Mouse (Mus musculus): ENCODE data around the gene Neto2. TPM values are rescaled to one million over a fixed set of nuclear protein-coding genes. Genes with fewer than 3 reads are reported as not detected.
A peak's percentile ranks its signal among the peaks of the same experiment; 100 is the strongest.

Gene Neto2
- 43.0 and 47.6 TPM in 2 replicates for polyA plus RNA-seq (2016; fragmentation: Nextera tagmentation; extraction: Ambion mirVana)

DNA sequence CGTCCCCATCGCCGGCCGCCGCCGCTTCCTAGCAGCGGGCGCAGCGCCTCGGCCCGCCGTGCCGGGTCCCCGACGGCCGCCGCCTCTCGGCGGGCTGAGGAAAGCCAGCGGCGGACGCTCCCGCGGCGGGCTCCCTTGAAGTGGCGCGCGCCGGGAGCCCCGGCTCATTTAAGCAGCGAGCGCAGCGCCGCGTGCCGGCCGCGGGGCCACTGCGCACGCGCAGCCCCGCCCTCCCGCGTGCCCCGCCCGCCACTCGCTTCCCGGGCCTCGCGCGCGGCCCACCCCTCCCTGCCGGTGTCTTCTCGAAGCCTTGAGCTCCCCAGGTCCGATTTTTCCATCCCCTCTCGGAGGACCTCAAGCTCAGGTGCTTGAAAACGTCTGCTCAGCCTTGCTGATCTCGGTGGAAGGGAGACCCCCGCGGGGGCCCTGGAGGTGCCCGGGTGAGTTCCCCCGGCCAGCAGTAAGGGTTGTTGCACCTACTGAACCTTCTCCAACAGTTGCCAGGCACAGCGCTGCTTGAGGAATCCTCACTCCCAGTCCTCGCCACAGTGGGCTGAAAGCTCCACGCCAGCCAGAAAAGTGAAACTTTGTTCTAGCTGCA, at the start of gene Neto2:
Gene Neto2 (minus strand): TSS at position 174 of the 601 bp plus-strand sequence.
- Histone ChIP-seq H3K9me3 (replicated peaks) (no peaks in the 10 kb centered on the region), H3K27ac (peak within 1 kb of the TSS; percentile 96), H3K27me3 (peaks cover 3% of the 10 kb centered on the region; the same call in 1 of the 2 replicates), H3K4me1 (peaks cover 7% of the 10 kb centered on the region; the same call in 1 of the 2 replicates), H3K4me3 (peak within 1 kb of the TSS; percentile 75), H3K9ac (peak within 1 kb of the TSS; percentile 89), H3K36me3 (no peaks in the 10 kb centered on the region), H3K4me2 (replicated peaks) (peak within 1 kb of the TSS; percentile 61)
- 7% methylated on average over 34 of the region's 65 CpGs for WGBS
- ATAC-seq (ENCODE audit: low FRiP score), result peak; percentile 93

DNA sequence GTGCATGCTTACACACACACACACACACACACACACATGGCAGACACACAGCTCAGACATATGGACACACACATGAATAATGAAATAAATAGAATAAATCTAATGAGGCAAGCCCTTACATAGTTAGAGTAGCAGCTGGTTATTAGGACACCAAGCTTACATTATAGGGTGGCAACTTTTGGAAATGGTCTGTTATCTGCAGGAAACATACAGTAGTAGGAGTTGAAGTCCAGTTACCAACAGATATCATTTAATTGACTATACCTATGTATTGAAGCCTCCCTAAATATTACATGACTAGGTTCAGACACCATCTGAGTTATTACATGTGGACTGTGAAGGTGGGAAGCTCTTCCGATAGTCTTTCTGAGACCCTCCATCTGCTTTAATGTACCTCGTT, 44.3 kb upstream of the Neto2 start:
- ATAC-seq (ENCODE audit: low FRiP score), result no peak
- Histone ChIP-seq H3K27me3 (no peaks in the 10 kb centered on the region), H3K9ac (no peak overlapping the region), H3K9me3 (replicated peaks) (no peaks in the 10 kb centered on the region), H3K27ac (no peak overlapping the region), H3K4me3 (no peak overlapping the region), H3K36me3 (no peaks in the 10 kb centered on the region), H3K4me2 (replicated peaks) (no peak overlapping the region), H3K4me1 (no peaks in the 10 kb centered on the region)
- 96% methylated on average over 2 of the region's 2 CpGs for WGBS

DNA sequence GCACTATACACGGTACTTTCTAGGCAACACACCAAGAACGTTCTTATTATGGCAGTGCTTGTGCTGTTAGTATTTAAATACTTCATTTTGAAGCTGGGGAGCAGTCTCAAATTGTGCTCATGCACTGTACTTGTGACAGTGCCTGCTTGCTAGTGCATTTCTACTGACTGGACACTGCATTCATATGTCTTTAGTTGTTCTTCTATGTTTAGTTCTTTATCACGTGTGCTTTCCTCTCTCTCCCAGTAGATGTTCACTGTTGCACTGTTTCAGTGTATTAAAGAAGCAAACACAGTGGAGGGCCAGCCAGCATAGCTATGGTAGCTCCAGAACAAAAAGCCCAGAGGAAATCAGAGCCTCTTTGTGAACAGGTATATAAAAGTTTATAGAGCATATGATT, 29.8 kb upstream of the Neto2 start:
- no peak overlapping the region for H3K9ac ChIP-seq
- no peaks in the 10 kb centered on the region for H3K4me1 ChIP-seq
- no peaks in the 10 kb centered on the region for H3K27me3 ChIP-seq
- no peak overlapping the region for H3K4me3 ChIP-seq
- H3K4me2 ChIP-seq (replicated peaks), result no peak overlapping the region
- H3K36me3 ChIP-seq, result peaks cover 13% of the 10 kb centered on the region
- no peak for ATAC-seq (ENCODE audit: low FRiP score)
- WGBS, result 95% methylated on average over 3 of the region's 3 CpGs
- no peaks in the 10 kb centered on the region for H3K9me3 ChIP-seq (replicated peaks)
- no peak overlapping the region for H3K27ac ChIP-seq

DNA sequence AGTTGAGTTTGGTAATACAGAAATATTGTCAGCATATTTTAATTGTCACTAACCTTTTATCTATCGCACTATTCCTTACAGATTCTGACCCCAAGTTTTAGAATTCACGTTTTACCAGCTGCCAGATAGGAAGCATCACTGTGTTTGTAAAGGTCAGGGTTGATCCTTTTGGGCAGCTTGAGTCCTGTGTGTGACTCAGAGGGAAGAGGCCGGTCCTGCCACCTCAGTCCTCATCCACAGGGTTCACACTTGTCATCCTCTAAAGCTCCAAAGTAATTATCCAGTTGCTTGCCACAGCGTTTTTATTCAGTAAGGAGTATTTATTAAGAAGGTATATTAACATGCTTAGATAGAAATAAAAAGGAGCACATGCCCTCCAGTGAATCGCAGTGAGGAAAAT, 16.5 kb upstream of the Neto2 start:
- Histone ChIP-seq H3K27ac (no peak overlapping the region), H3K4me3 (no peak overlapping the region), H3K9me3 (replicated peaks) (no peaks in the 10 kb centered on the region), H3K27me3 (no peaks in the 10 kb centered on the region), H3K4me2 (replicated peaks) (no peak overlapping the region), H3K36me3 (peaks cover 20% of the 10 kb centered on the region), H3K4me1 (no peaks in the 10 kb centered on the region), H3K9ac (no peak overlapping the region)
- ATAC-seq (ENCODE audit: low FRiP score), result no peak
- 84% methylated on average over 5 of the region's 5 CpGs for WGBS

DNA sequence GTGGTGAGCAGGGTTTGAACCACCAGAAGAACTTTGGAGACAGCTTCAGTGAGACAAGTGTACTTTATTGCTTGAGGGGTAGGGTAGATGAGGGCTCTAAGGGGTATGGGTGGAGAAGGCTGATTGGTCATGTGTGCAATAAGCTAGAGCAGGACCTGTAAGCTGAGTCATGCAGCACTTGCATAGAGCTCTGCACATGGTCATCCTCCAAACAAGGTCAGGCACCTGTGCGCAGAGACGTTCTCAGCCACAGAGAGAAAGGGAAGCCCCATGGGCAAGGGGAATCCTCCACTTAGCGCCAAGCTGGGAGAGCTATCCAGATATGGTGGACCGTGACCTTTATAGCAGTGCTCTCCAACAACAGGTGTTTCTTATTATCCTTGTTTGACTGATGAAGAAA, 16.0 kb upstream of the Neto2 start:
- Histone ChIP-seq H3K4me2 (replicated peaks) (no peak overlapping the region), H3K4me3 (no peak overlapping the region), H3K4me1 (no peaks in the 10 kb centered on the region), H3K27ac (no peak overlapping the region), H3K9ac (no peak overlapping the region), H3K36me3 (peaks cover 16% of the 10 kb centered on the region), H3K27me3 (no peaks in the 10 kb centered on the region), H3K9me3 (replicated peaks) (no peaks in the 10 kb centered on the region)
- WGBS, result 95% methylated on average over 4 of the region's 4 CpGs
- ATAC-seq (ENCODE audit: low FRiP score), result no peak

DNA sequence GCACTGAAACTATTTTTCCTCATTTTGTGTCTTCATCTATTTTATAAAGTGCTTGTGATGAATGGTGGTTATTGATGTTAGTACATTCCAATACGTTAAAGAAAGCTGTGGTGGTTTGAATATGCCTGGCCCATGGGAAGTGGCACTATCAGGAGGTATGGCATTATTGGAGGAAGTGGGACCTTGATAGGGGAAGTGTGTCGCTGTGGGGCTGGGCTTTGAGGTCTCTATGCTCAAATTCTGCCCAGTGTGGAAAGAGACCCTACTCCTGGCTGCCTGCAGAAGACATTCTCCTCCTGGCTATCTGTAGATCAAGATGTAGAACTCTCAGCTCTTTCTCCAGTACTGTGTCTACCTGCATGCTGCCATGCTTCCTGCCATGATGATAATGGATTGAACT, 6.3 kb upstream of the Neto2 start:
- no peak overlapping the region for H3K4me2 ChIP-seq (replicated peaks)
- ATAC-seq (ENCODE audit: low FRiP score), result no peak
- 71% methylated on average over 2 of the region's 2 CpGs for WGBS
- H3K4me3 ChIP-seq, result no peak overlapping the region
- H3K27me3 ChIP-seq, result no peaks in the 10 kb centered on the region
- no peaks in the 10 kb centered on the region for H3K9me3 ChIP-seq (replicated peaks)
- no peaks in the 10 kb centered on the region for H3K36me3 ChIP-seq
- H3K4me1 ChIP-seq, result no peaks in the 10 kb centered on the region
- H3K9ac ChIP-seq, result no peak overlapping the region
- no peak overlapping the region for H3K27ac ChIP-seq

DNA sequence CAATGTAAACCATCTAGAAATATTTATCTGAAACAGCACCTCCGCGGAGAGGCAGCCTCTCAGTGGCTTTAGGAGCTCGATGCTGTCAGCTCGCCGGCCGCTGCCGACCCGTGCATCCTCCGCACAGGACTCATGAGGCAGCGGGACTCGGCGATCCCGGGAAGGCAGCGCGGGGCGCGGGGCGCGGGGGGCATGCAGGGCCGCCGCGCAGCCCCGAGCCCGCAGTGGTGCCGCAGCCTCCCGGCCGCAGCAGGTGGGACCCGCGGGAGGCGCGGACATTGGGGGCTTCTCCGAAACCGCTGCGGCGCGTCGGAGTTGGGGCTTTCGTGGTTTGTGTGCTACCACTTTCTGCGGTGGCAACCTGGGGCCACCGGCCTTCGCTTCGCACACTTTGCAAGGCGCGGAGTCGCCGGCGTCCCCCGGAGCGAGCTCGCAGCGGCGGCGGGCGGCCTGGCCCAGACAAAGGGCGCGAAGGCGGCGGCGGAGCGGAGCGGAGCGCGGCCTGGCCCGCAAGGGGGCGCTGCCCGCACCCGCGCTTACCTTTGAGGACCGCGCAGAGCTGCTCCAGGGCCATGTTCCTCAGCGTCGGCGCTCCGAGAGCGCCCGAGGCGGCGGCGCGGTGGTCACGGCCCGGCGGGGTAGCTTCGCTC, 498 bp downstream of the Neto2 start:
- Histone ChIP-seq H3K36me3 (no peaks in the 10 kb centered on the region), H3K27ac (peak overlapping the region; percentile 96), H3K9ac (peak overlapping the region; percentile 89), H3K27me3 (peaks cover 3% of the 10 kb centered on the region; the same call in 1 of the 2 replicates), H3K4me1 (peaks cover 7% of the 10 kb centered on the region; the same call in 1 of the 2 replicates), H3K4me3 (peak overlapping the region; percentile 75), H3K4me2 (replicated peaks) (peak overlapping the region; percentile 61), H3K9me3 (replicated peaks) (no peaks in the 10 kb centered on the region)
- peak; percentile 97 for ATAC-seq (ENCODE audit: low FRiP score)
- under 1% methylated on average over 70 of the region's 84 CpGs for WGBS

DNA sequence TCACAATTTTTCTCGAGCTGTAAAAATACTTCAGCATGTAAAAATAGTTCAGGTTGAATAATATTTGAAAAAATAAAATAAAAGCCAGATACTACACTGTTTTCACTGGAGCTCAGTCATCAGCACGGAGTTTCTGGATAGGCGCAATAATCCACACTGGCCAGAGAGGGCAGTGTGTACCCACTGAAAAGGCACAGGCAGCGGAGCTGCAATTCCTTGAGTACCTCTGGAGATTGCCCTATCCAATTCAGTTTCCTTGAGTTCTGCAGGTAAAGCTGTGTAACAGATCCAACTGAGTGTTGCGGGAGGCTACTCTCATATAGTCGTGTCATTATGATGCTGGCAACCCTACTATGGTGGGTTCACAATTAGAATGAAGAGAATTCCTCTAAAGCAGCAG, 1.7 kb downstream of the Neto2 start:
- Histone ChIP-seq H3K27ac (no peak overlapping the region), H3K9me3 (replicated peaks) (no peaks in the 10 kb centered on the region), H3K4me3 (0 out of 2 replicates have a peak overlapping the region, but pooled peaks have one; percentile 20), H3K27me3 (peaks cover 3% of the 10 kb centered on the region; the same call in 1 of the 2 replicates), H3K36me3 (no peaks in the 10 kb centered on the region), H3K4me2 (replicated peaks) (peak overlapping the region; percentile 50), H3K4me1 (peaks cover 7% of the 10 kb centered on the region; the same call in 1 of the 2 replicates), H3K9ac (no peak overlapping the region)
- peak; percentile 24 for ATAC-seq (ENCODE audit: low FRiP score)
- WGBS, result 1% methylated on average over 6 of the region's 6 CpGs

DNA sequence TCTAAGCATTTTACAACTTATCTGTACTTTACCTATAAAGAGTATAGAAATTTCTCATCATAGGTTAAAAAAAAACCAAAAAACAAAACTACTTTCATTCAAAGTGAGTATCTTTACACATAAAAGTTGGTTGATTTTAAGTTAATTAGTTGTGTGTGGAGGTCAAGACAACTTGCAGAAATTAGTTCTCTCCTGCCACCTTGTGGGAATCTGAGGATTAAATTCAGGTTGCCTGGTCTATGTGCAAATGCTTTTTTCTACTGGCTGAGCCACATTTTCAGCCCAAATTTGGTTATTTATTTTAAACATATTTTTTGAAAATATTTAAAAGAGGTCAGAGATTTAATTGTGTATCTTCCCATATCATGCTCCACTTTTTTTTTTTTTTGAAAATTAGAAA, 35.6 kb downstream of the Neto2 start:
- Histone ChIP-seq H3K4me1 (no peaks in the 10 kb centered on the region), H3K4me2 (replicated peaks) (no peak overlapping the region), H3K27me3 (no peaks in the 10 kb centered on the region), H3K27ac (no peak overlapping the region), H3K4me3 (no peak overlapping the region), H3K9me3 (replicated peaks) (no peaks in the 10 kb centered on the region), H3K36me3 (peaks cover 9% of the 10 kb centered on the region; the same call in 1 of the 2 replicates), H3K9ac (no peak overlapping the region)
- no peak for ATAC-seq (ENCODE audit: low FRiP score)

DNA sequence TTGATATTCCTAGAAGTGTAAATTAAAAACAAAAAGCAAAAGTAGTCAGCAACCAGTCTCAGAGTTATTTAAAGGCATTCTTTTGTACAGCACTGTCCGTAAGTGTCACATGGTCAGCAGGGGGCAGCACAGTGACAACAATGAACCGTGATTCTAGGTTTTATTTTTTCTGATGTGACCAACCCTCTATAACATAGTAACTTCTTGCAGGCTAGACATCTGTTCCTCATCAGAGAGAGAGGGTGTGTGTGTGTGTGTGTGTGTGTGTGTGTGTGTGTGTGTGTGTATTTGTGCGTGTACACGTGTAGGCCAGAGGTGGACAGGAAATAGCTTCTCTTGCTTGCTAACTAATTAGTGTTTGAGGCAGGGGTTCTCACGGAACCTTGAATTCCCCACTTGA, 38.7 kb downstream of the Neto2 start:
- ATAC-seq (ENCODE audit: low FRiP score), result no peak
- WGBS, result 58% methylated on average over 5 of the region's 5 CpGs
- H3K4me3 ChIP-seq, result no peak overlapping the region
- peaks cover 7% of the 10 kb centered on the region; the same call in 1 of the 2 replicates for H3K36me3 ChIP-seq
- no peak overlapping the region for H3K4me2 ChIP-seq (replicated peaks)
- no peaks in the 10 kb centered on the region for H3K9me3 ChIP-seq (replicated peaks)
- no peaks in the 10 kb centered on the region for H3K4me1 ChIP-seq
- H3K9ac ChIP-seq, result no peak overlapping the region
- H3K27me3 ChIP-seq, result no peaks in the 10 kb centered on the region
- no peak overlapping the region for H3K27ac ChIP-seq

DNA sequence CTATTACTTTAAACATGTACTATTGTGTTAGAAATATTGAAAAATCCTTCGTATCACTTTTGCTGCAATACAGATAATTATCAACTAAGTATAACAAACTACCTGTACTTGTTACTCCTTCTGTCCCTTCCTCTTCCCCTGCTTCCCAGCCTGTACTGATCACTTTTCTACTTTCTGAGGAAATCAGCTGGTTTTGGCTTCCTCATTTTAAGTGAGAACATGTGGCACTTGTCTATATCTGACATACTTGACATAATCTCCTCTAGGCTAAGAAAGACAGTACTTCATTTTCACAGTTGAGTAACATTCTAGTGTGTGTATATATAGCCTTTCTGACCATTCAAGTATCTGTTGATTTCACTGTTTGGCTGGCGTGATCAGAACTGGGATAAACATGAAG, 49.5 kb downstream of the Neto2 start:
- no peak overlapping the region for H3K4me3 ChIP-seq
- no peak overlapping the region for H3K9ac ChIP-seq
- no peaks in the 10 kb centered on the region for H3K27me3 ChIP-seq
- peaks cover 5% of the 10 kb centered on the region for H3K36me3 ChIP-seq
- H3K4me1 ChIP-seq, result no peaks in the 10 kb centered on the region
- H3K4me2 ChIP-seq (replicated peaks), result no peak overlapping the region
- no peak for ATAC-seq (ENCODE audit: low FRiP score)
- 94% methylated on average over 2 of the region's 2 CpGs for WGBS
- H3K9me3 ChIP-seq (replicated peaks), result no peaks in the 10 kb centered on the region
- no peak overlapping the region for H3K27ac ChIP-seq

DNA sequence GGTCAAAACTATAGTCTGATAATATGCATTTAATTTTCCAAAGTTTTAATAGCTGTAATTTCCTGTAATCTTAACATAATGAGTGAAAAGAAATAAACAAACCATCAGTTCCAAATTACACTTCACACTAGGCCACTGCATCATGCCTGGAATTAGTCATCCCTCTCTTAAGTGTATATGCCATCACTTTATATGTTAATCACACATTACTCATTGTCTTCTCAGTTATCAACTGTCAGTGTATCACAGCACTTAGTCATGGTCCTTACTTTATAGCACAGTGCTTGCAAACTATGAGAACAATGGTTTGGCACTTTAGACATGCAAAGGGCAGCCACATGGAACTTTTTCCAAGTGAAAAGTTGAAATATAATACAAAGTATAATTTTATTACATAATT, 52.2 kb downstream of the Neto2 start:
- Histone ChIP-seq H3K36me3 (peaks cover 17% of the 10 kb centered on the region), H3K27me3 (no peaks in the 10 kb centered on the region), H3K9me3 (replicated peaks) (no peaks in the 10 kb centered on the region), H3K4me1 (no peaks in the 10 kb centered on the region), H3K4me2 (replicated peaks) (no peak overlapping the region), H3K4me3 (no peak overlapping the region), H3K27ac (no peak overlapping the region), H3K9ac (no peak overlapping the region)
- no peak for ATAC-seq (ENCODE audit: low FRiP score)
